Mouse (Mus musculus) testis, postnatal 10 days (tissue): ENCODE results near the gene Abca14.

ENCODE experiments used
- DNase-seq: peaks from one replicate; pipeline ENCODE4 v3.0.0; 2021; ENCODE audit warnings: low spot score

Abca14 gene

DNA sequence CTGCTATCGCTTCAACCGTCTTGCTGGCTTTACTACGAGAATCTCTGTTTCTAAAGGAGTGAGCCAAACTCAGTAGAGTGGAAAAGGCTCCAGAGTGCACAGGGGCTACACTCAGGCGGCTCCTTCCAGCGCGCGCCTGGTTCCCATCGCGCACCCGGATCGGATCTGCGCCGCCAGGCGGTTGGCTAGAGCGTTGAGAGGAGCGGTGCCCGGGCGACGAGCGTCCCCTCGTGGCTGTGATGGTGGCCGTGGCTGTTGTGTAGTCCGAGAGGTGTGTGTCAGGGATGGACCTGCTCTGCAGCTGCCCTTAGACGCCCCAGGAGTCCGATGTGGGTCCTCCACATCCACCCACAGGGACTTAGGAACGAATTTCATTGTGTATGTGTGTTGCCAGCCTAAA lies at the start of gene Abca14:
Gene Abca14 (plus strand): TSS at position 173 of the 400 bp plus-strand sequence.
- peak; percentile 93 for DNase-seq

DNA sequence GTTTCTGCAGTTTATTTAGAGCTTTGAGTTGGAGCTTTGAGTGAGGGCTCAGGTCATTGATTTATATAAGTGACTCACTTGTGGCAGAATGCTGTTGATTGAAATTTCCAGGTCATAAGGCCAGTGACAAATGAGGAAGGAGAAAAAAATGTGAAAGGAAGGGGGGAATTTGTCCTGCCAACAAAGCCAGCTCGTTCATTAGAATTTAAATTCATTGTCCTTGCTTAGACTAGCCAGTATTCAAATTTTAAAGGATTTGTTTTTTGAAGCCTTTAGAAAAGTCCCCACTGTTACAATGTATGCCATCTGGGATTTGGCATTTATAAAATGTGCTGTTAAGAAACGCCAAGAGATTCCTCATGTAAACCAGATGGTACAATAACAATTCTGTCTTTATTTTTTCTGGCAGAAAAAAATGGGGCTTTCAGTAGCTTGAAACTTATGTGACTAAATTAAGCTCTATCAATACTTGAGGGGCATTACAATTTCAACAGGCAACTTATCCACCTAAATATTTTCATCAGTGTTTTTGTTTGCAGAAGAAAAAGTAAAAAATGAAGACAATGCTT lies 46.8 kb upstream of the Abca14 start:
- no peak for DNase-seq

DNA sequence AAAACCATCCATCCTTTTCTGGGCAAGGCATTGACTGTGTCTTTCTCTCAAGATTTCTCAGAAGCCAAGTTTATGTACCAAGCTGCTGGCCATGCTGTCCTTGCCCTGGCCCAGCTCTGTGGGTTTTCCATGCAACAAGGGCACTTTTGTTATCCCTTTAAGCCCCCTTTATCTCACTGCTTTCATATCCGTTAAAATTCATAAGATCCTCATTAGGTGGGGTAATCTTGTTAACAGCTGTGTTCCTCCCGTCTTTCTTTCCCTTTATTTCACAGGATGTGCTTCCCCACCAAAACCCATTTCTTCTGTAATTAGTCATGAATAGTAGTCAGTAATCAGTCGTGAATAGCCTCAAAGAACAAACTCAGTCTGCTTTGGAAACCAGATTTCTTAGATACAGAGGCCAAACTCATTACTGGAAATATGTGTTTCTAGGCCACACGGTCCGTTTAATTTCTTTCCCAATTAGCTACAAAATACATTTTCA lies 46.1 kb upstream of the Abca14 start:
- no peak for DNase-seq

- DNase-seq = no peak
Measured at GRCm38 (mm10) chr7:120158121-120158613, 45.6 kb upstream of the Abca14 start.

DNA sequence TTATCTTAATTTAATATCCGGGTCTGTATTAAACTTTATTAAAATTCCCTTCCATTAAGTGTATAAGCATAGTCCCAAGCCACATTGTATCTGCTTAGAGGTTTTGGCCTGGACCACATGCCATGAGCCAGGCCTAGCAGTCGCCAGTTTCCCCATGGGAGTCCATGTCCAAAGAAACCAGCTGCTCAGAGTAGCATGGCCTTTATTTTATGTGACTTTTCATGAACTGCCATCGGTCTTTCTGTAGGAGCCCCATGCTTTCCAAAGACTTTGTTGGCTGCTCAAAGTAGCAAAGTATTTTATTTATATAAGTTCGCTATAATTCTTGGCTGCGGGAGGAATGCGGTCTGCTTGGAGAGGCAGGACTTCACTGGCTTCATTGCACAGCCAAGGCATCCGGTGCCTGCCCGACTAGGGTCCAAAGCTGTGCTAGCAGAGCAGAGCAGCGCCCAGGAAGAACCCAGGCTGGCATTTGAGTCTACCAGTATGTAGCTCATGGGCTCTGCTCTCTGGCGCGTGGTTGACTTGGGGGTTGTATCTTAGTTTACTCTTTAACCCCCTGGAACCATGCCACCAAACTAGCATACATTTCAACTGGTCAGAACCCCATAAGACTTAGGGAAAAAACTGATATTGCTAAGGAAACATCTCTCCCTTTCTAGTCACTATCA lies 40.0 kb upstream of the Abca14 start:
- no peak for DNase-seq

GRCm38 (mm10) chr7:120172188-120172700 lies 31.5 kb upstream of the Abca14 start:
- DNase-seq = no peak

GRCm38 (mm10) chr7:120173603-120174244 lies 30.0 kb upstream of the Abca14 start, which contains the start of gene Anks4b:
Gene Anks4b (plus strand): TSS chr7:120173858.
- no peak for DNase-seq

- no peak for DNase-seq
Measured at GRCm38 (mm10) chr7:120174723-120175504, 28.8 kb upstream of the Abca14 start.

DNA sequence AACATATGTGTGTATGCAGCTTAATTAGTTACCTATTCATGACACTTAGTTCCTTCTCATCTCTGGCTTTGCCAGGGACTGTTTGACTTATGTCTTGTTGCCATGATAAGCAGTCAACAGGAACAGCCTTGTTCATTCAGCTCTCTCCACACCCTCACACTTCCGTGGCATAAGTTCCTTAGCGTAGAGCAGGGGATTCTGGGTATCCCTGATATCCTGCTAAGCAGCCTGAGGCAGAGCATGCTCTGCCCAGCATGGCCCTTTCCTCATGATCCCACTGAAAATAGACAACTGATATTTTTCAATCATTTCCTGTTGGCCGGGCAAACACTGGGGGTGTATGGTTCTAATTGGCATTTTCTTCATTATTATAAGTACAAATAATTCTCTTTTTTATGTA lies 26.1 kb upstream of the Abca14 start:
- DNase-seq = no peak

GRCm38 (mm10) chr7:120178935-120179334 lies 24.8 kb upstream of the Abca14 start:
- DNase-seq = no peak

- no peak for DNase-seq
Measured at GRCm38 (mm10) chr7:120180547-120180946, 23.2 kb upstream of the Abca14 start.

DNA sequence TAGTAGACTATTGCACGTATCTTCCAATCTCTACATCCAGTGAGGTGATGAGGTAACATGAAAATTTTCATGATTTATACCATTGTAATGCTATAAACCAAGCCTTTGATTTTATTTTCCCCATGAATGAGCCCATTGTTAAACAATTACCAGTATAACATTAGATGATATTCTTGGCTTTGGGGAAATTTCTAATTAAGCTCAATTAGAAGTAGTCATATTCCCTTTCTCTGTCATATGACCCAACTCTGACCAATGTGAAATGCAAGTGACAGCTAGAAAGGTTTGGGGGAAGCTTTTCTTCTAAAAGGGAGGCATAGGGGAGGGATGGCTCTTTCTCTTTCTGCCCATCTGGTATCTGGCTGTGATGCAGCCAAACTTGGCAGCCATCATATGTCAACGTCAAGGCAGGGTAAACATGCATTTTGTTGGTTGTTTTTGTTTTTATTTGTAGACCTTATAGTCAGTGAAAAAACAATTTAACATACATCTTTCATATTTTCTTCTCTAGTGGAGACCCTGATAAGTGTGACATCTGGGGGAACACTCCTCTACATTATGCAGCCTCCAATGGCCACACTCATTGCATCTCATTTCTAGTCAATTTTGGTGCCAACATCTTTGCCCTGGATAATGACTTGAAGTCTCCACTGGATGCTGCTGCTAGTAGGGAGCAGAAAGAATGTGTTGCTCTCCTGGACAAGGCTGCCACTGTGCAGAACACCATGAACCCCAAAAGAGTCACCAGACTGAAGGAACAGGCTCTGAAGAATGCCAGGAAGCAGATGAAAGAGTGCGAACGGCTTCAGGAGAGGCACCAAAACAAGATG lies 22.1 kb upstream of the Abca14 start:
- no peak for DNase-seq

DNA sequence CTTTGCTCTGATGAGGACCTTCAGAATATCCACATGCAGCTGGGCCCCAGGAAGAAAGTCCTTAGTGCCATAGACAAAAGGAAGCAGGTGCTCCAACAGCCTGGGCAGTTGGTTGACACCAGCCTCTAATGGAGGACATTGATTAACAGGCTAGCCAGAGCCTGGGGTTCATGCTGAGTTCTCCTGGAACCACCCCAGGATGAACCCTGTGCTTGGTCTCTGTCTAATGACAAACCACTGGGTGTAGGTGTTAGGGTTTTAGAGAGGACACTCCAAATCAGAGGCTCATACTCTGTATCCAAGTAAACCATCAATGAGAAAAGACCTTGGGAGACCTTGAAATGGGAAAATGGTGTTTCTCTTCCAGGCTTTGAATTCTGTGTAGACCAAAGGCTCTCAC lies 20.9 kb upstream of the Abca14 start:
- no peak for DNase-seq

GRCm38 (mm10) chr7:120188946-120189345 lies 14.8 kb upstream of the Abca14 start:
- no peak for DNase-seq

GRCm38 (mm10) chr7:120189369-120190149 lies 14.2 kb upstream of the Abca14 start:
- DNase-seq = peak; percentile 68

- no peak for DNase-seq
Measured at GRCm38 (mm10) chr7:120190150-120190665, 13.6 kb upstream of the Abca14 start.

DNA sequence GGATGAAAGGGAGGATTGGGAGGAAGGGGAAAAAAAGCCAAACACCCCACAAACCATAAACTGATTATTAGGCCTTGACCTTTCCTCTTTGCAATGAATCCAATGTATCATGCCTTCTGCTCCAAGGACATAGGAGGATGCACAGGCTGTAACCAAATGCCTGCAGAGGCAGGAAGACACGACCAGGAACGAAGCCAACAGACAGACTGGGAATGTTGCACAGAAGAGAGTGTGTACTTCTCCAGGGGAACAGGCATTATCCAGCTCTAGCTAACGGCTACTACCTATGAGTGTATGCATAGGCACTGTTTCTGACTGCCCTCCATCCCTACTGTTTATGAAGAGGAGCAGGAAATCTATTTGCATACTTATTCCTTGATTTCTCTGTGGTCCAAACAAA lies 11.6 kb upstream of the Abca14 start:
- no peak for DNase-seq

- DNase-seq = no peak
Measured at GRCm38 (mm10) chr7:120192816-120193215, 10.9 kb upstream of the Abca14 start.

DNA sequence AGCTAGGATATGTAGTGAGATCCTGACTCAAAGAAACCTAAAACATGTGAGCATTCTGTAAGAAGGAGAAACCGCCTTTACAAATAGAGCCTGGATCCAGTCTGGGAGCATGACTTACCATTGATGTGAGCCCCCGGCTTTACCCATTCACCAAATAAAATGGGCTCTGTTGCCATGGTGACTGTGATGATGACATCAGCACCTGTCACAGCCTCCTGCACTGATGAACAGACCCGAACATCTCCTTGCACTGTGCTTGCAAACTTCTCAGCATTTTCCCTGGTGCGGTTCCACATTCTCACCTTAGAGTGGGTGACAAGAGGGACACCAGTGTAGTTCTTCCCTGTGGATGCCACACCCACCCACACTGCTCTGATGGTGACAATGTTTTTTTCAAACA lies 8.6 kb upstream of the Abca14 start:
- no peak for DNase-seq

DNA sequence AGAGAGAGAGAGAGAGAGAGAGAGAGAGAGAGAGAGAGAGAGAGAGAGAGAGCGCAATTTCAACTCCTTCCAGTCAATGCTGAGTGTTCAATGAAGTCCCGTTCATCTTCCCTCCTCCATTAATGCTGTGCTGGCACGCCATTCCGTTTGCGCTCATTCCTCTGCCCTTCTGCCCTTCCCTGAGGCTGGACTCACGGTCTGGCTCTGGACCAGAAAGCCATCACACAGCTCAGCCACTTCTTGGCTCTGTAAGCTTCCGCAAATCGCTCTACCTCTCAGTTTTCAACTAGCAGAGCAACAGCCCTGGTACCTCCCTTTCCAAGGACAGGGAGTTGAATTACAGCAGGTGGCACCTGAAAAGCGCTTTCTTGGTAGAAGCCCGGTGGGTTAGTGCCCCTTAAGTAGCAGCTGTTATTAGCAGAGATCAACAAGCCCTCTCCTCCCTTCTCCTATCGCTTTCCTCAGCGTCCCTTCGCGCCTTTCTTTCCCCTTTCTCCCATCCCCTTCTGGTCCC lies 2.5 kb upstream of the Abca14 start:
- DNase-seq = no peak
